Mouse (Mus musculus): ENCODE results near the gene Hrh3. TPM values are rescaled to one million over a fixed set of nuclear protein-coding genes. Genes with fewer than 3 reads are reported as not detected.

The Hrh3 gene
- polyA plus RNA-seq (2015; fragmentation: Nextera tagmentation; extraction: Ambion mirVana) = 2.1 and 2.7 TPM in 2 replicates

DNA sequence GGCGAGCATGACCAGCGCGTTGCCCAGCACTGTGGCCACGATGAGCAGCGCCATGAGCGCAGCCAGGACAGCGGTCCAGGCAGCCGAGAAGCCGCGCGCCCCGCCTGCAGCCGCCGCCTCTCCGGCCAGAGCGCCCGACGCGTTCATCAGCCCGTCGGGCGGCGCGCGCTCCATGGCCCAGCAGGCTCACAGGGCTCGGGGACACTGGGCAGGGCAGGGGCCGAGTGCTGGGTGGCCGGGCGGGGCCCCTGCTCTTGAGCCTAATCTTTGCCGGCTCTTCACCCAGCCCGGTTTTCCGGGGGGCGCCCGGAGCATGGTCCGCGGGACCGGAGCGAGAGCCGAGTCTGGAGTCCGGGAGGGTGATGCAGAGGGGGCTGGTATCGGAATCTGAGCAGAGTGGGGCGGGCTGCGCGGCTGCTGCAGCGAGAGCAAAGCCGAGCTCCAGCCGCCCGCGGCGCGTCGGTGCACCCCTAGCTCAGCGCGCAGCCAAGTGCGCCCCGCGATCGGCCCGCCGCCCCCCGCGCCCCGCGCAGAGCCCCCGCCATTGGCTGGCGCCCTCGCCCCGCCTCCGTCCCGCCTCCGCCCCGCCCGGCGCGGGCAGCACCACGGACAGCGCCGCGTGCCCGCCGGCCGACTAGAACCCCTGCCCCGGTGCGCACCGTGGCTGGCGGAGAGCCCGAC lies at the start of gene Hrh3:
Gene Hrh3, minus strand, starts transcription at position 511 of the 681 bp plus-strand sequence.
- peaks cover 23% of the 10 kb centered on the region for H3K27me3 ChIP-seq (replicated peaks; ENCODE audit: control insufficient read depth, insufficient read depth, low read length)
- no peaks in the 10 kb centered on the region for H3K36me3 ChIP-seq (ENCODE audit: control insufficient read depth, insufficient read depth, low read length)
- H3K4me1 ChIP-seq (ENCODE audit: control insufficient read depth, insufficient read depth, low read depth, low read length) = peaks cover 26% of the 10 kb centered on the region
- H3K9ac ChIP-seq (ENCODE audit: low read depth, low read length) = peak within 1 kb of the TSS; percentile 64
- H3K27ac ChIP-seq (ENCODE audit: low read depth, low read length) = no peak within 1 kb of the TSS
- peak within 1 kb of the TSS; percentile 97 for H3K4me2 ChIP-seq (ENCODE audit: low read length)
- peak; percentile 84 for ATAC-seq
- no peaks in the 10 kb centered on the region for H3K9me3 ChIP-seq (ENCODE audit: control insufficient read depth, low read length)
- WGBS = under 1% methylated on average over 54 of the region's 87 CpGs
- peak within 1 kb of the TSS; percentile 65 for H3K4me3 ChIP-seq (ENCODE audit: low read length)

DNA sequence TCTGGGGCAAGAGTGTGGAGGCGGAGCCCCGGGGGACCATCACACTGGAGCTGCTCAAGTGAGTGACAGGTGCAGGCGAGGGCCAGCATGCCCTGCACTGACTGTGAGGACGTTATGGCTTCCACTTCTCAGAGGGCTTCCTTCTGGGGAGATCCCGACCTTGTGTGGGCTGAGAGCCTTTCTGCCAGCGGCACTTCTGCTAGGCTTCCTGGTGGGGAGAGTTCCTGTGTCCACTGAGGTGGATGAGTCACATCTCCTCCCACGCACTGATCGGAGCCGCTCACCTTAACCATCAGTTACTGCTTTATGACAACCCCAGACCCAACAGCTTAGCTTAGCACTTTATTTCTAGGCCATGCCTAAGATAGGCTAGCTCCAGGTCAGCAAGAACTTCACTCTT lies 44.3 kb upstream of the Hrh3 start:
- Histone ChIP-seq H3K27me3 (replicated peaks; ENCODE audit: control insufficient read depth, insufficient read depth, low read length) (no peaks in the 10 kb centered on the region), H3K4me2 (ENCODE audit: low read length) (no peak overlapping the region), H3K4me1 (ENCODE audit: control insufficient read depth, insufficient read depth, low read depth, low read length) (no peaks in the 10 kb centered on the region), H3K9me3 (ENCODE audit: control insufficient read depth, low read length) (no peaks in the 10 kb centered on the region), H3K4me3 (ENCODE audit: low read length) (no peak overlapping the region), H3K9ac (ENCODE audit: low read depth, low read length) (no peak overlapping the region), H3K36me3 (ENCODE audit: control insufficient read depth, insufficient read depth, low read length) (peaks cover 38% of the 10 kb centered on the region), H3K27ac (ENCODE audit: low read depth, low read length) (no peak overlapping the region)
- 90% methylated on average over 9 of the region's 9 CpGs for WGBS
- ATAC-seq = no peak

DNA sequence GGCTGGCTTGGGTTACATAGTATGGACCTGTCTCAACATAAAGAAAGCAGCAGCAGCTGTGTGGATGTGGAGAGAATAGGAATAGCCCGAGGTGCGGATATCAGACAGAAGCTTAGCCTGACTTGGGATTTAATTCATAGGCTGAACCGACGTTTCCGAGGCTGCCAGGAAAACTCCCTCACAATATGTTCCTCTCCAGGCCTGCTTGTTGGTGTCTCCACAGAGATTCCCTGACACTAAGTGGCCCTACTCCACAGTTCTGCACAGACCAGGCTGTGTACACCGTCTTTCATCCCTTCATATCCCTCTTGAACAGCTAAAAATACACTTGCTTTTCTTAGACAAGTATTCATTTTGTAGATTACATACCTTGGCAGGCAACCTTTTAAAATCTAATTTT lies 43.1 kb upstream of the Hrh3 start:
- no peak for ATAC-seq
- Histone ChIP-seq H3K27ac (ENCODE audit: low read depth, low read length) (no peak overlapping the region), H3K9ac (ENCODE audit: low read depth, low read length) (no peak overlapping the region), H3K4me2 (ENCODE audit: low read length) (no peak overlapping the region), H3K9me3 (ENCODE audit: control insufficient read depth, low read length) (no peaks in the 10 kb centered on the region), H3K4me3 (ENCODE audit: low read length) (no peak overlapping the region), H3K27me3 (replicated peaks; ENCODE audit: control insufficient read depth, insufficient read depth, low read length) (no peaks in the 10 kb centered on the region), H3K4me1 (ENCODE audit: control insufficient read depth, insufficient read depth, low read depth, low read length) (no peaks in the 10 kb centered on the region), H3K36me3 (ENCODE audit: control insufficient read depth, insufficient read depth, low read length) (peaks cover 31% of the 10 kb centered on the region)
- 79% methylated on average over 6 of the region's 6 CpGs for WGBS

DNA sequence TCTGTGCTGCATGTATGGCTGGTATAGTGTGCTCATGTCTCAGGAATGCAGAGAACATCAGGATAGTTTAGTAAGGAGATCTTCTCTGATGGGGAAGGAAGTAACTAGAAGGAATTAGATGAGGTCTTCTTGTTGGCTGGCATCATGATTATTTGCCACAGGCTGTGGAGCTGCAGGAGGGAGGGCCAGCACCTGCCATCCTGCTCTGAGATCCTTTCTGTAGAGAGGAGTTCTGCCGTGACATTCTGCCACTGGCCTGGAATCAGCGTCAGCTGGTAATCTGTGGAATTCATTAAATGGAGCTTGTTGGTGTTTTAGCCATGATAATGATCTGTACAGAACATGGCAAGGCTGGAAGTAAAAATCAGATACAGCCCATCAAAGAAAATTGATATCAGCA lies 41.8 kb upstream of the Hrh3 start:
- Histone ChIP-seq H3K4me1 (ENCODE audit: control insufficient read depth, insufficient read depth, low read depth, low read length) (no peaks in the 10 kb centered on the region), H3K4me2 (ENCODE audit: low read length) (no peak overlapping the region), H3K27ac (ENCODE audit: low read depth, low read length) (no peak overlapping the region), H3K27me3 (replicated peaks; ENCODE audit: control insufficient read depth, insufficient read depth, low read length) (no peaks in the 10 kb centered on the region), H3K9me3 (ENCODE audit: control insufficient read depth, low read length) (no peaks in the 10 kb centered on the region), H3K9ac (ENCODE audit: low read depth, low read length) (no peak overlapping the region), H3K36me3 (ENCODE audit: control insufficient read depth, insufficient read depth, low read length) (peaks cover 37% of the 10 kb centered on the region), H3K4me3 (ENCODE audit: low read length) (no peak overlapping the region)
- WGBS = 70% methylated on average over 2 of the region's 2 CpGs
- no peak for ATAC-seq

DNA sequence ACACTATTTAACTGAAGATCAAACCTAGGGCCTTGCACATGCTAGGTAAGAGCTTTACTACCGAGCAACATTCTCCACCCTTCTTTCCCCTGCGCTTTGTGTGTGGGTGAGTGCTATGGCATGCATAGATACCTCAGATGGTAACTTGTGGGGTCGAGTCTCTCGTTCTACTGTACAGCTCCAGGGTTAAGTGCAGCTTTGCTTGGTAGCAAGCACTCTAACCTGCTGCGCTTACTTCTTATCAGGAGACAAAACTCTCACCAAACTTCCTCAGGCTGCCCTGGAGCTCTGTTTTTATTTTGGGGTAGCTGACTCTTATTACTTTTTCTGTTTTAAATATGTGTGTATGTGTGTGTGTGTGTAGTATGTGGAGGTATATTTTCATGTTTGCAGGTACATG lies 31.1 kb upstream of the Hrh3 start:
- 86% methylated on average over 5 of the region's 5 CpGs for WGBS
- H3K4me1 ChIP-seq (ENCODE audit: control insufficient read depth, insufficient read depth, low read depth, low read length) = no peaks in the 10 kb centered on the region
- no peaks in the 10 kb centered on the region for H3K9me3 ChIP-seq (ENCODE audit: control insufficient read depth, low read length)
- ATAC-seq = no peak
- no peaks in the 10 kb centered on the region for H3K27me3 ChIP-seq (replicated peaks; ENCODE audit: control insufficient read depth, insufficient read depth, low read length)
- H3K9ac ChIP-seq (ENCODE audit: low read depth, low read length) = no peak overlapping the region
- no peak overlapping the region for H3K4me2 ChIP-seq (ENCODE audit: low read length)
- no peak overlapping the region for H3K4me3 ChIP-seq (ENCODE audit: low read length)
- H3K36me3 ChIP-seq (ENCODE audit: control insufficient read depth, insufficient read depth, low read length) = peaks cover 3% of the 10 kb centered on the region; the same call in 1 of the 2 replicates
- H3K27ac ChIP-seq (ENCODE audit: low read depth, low read length) = no peak overlapping the region

DNA sequence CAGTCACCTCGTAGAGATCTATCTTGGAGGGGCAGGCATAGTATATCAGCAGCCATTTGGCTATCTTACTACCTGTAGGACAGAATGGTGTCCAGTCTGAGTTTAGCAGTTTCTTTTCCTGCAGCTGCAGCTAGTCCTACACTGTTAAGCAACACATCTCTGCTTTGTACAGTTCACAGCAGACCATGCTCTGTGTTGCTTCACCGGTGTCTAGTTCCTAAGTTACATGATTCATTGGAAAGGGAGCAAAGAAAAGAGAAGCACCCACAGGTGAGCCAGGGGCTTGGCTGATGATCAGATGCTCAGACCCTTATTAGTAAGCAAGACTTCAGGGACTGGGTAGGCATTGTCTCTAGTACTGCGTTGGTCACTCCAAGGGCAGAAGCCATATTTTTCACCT lies 29.6 kb upstream of the Hrh3 start:
- ATAC-seq = no peak
- H3K4me3 ChIP-seq (ENCODE audit: low read length) = no peak overlapping the region
- 91% methylated on average over 3 of the region's 3 CpGs for WGBS
- H3K27ac ChIP-seq (ENCODE audit: low read depth, low read length) = no peak overlapping the region
- no peaks in the 10 kb centered on the region for H3K27me3 ChIP-seq (replicated peaks; ENCODE audit: control insufficient read depth, insufficient read depth, low read length)
- no peaks in the 10 kb centered on the region for H3K9me3 ChIP-seq (ENCODE audit: control insufficient read depth, low read length)
- no peaks in the 10 kb centered on the region for H3K4me1 ChIP-seq (ENCODE audit: control insufficient read depth, insufficient read depth, low read depth, low read length)
- no peak overlapping the region for H3K9ac ChIP-seq (ENCODE audit: low read depth, low read length)
- H3K4me2 ChIP-seq (ENCODE audit: low read length) = no peak overlapping the region
- peaks cover 3% of the 10 kb centered on the region; the same call in 1 of the 2 replicates for H3K36me3 ChIP-seq (ENCODE audit: control insufficient read depth, insufficient read depth, low read length)

DNA sequence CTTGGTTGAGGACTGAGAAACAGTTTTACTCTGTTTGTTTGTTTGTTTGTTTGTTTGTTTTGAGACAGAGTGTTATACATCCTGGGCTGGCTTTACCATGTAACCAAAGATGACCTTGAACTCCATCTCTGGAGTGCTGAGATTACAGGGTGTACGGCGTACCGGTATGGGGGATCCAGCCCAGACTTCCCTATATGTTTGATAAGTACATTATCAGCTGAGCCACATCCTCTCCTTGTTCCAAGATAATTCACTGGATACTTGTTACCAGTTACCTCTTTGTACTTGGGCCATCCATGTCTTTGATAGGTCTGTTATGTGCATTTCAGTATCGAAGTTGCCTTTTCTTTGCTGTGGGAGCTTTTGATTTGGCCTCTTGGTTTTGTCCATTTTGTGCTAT lies 28.9 kb upstream of the Hrh3 start:
- H3K9ac ChIP-seq (ENCODE audit: low read depth, low read length) = no peak overlapping the region
- H3K36me3 ChIP-seq (ENCODE audit: control insufficient read depth, insufficient read depth, low read length) = peaks cover under 1% of the 10 kb centered on the region; the same call in 1 of the 2 replicates
- WGBS = 99% methylated on average over 4 of the region's 4 CpGs

DNA sequence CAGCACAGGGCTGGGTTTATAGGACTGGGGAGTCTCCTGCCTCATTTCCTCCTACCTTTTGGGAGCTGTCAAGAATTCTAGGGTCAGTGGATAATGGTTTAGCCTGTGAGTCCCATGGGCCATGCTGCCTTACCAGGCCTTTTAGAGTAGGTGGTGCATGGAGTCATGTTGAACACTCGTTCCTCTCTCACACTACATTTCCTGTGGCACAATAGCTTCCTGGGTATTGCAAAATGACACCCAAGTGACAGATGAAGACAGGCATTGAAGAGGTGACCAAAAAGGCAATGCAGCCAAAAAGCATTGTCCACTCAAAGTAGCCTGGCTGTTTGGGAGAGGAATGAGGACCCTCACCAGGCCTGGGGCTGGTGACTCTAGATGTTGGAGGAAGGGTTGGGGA lies 23.4 kb upstream of the Hrh3 start:
- H3K27ac ChIP-seq (ENCODE audit: low read depth, low read length) = no peak overlapping the region; the same call in 1 of the 2 replicates
- no peak for ATAC-seq
- H3K27me3 ChIP-seq (replicated peaks; ENCODE audit: control insufficient read depth, insufficient read depth, low read length) = no peaks in the 10 kb centered on the region
- H3K4me2 ChIP-seq (ENCODE audit: low read length) = no peak overlapping the region
- H3K9ac ChIP-seq (ENCODE audit: low read depth, low read length) = no peak overlapping the region
- 43% methylated on average over 1 of the region's 1 CpGs for WGBS
- H3K9me3 ChIP-seq (ENCODE audit: control insufficient read depth, low read length) = no peaks in the 10 kb centered on the region
- H3K4me3 ChIP-seq (ENCODE audit: low read length) = no peak overlapping the region
- no peaks in the 10 kb centered on the region for H3K36me3 ChIP-seq (ENCODE audit: control insufficient read depth, insufficient read depth, low read length)
- H3K4me1 ChIP-seq (ENCODE audit: control insufficient read depth, insufficient read depth, low read depth, low read length) = peaks cover 16% of the 10 kb centered on the region

More for the DNA sequence above, 28.9 kb upstream of the Hrh3 start:
- Histone ChIP-seq H3K27me3 (replicated peaks; ENCODE audit: control insufficient read depth, insufficient read depth, low read length) (no peaks in the 10 kb centered on the region), H3K9me3 (ENCODE audit: control insufficient read depth, low read length) (no peaks in the 10 kb centered on the region), H3K4me1 (ENCODE audit: control insufficient read depth, insufficient read depth, low read depth, low read length) (no peaks in the 10 kb centered on the region), H3K27ac (ENCODE audit: low read depth, low read length) (no peak overlapping the region), H3K4me3 (ENCODE audit: low read length) (no peak overlapping the region), H3K4me2 (ENCODE audit: low read length) (no peak overlapping the region)
- no peak for ATAC-seq

DNA sequence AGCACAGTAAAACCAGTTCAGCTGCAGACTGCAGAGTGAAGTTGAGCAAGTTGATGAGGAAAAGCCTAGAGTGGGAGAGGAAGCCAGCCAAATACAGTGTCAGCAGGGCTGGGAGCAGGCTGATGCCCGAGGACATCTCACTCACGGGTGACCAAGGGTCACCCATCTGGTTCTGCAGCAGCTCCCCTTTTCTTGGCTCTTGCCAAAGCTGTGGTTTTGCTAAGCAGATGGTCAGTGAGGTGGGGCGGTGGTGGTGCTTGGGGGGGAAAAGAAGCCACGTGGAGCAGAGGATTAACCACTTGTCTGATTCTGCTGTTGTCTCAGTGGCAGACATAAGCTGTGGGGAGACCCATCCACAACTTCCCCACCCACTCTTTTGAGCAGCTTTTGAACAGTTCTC lies 21.9 kb upstream of the Hrh3 start:
- Histone ChIP-seq H3K27me3 (replicated peaks; ENCODE audit: control insufficient read depth, insufficient read depth, low read length) (no peaks in the 10 kb centered on the region), H3K4me1 (ENCODE audit: control insufficient read depth, insufficient read depth, low read depth, low read length) (peaks cover 16% of the 10 kb centered on the region), H3K4me3 (ENCODE audit: low read length) (no peak overlapping the region), H3K27ac (ENCODE audit: low read depth, low read length) (no peak overlapping the region), H3K4me2 (ENCODE audit: low read length) (no peak overlapping the region), H3K36me3 (ENCODE audit: control insufficient read depth, insufficient read depth, low read length) (no peaks in the 10 kb centered on the region), H3K9ac (ENCODE audit: low read depth, low read length) (no peak overlapping the region), H3K9me3 (ENCODE audit: control insufficient read depth, low read length) (no peaks in the 10 kb centered on the region)
- ATAC-seq = peak; percentile 58; the same call in 1 of the 2 replicates
- 22% methylated on average over 4 of the region's 4 CpGs for WGBS

Data from hindbrain, embryonic 16.5 days (tissue).